Mouse (Mus musculus): ENCODE measurements around the gene Timm29. TPM values are rescaled to one million over a fixed set of nuclear protein-coding genes. Genes with fewer than 3 reads are reported as not detected.

Timm29 gene
- polyA plus RNA-seq, 1 experiment, result 14.7 TPM

- TF ChIP-seq CTCF (IDR thresholded peaks at IDR 0.05; ENCODE audit: extremely low read depth, insufficient read length, insufficient replicate concordance, low read depth, low read length), result no peak
- no peak for TF ChIP-seq POLR2A (IDR thresholded peaks at IDR 0.05; ENCODE audit: low read depth, low read length)
- Histone ChIP-seq H3K4me3 (ENCODE audit: low read depth, low read length) (no peak overlapping the region), H3K4me1 (ENCODE audit: control insufficient read depth, insufficient read depth, insufficient read length, low read length) (0 out of 2 replicates have a peak, but pooled peaks cover 1% of the 10 kb centered on the region), H3K27me3 (ENCODE audit: control insufficient read depth, insufficient read depth, low read length) (no peaks in the 10 kb centered on the region), H3K36me3 (ENCODE audit: control insufficient read depth, insufficient read depth, low read length) (no peaks in the 10 kb centered on the region), H3K27ac (ENCODE audit: insufficient read depth, low read depth, low read length) (no peak overlapping the region)
- WGBS, result 73% methylated on average over 5 of the region's 5 CpGs
Measured at GRCm38 (mm10) chr9:21627145-21627795, 34.7 kb downstream of the Timm29 start.

- Histone ChIP-seq H3K27me3 (ENCODE audit: control insufficient read depth, insufficient read depth, low read length) (no peaks in the 10 kb centered on the region), H3K4me3 (ENCODE audit: low read depth, low read length) (no peak overlapping the region), H3K36me3 (ENCODE audit: control insufficient read depth, insufficient read depth, low read length) (peaks cover 12% of the 10 kb centered on the region; the same call in 1 of the 2 replicates), H3K27ac (ENCODE audit: insufficient read depth, low read depth, low read length) (no peak overlapping the region), H3K4me1 (ENCODE audit: control insufficient read depth, insufficient read depth, insufficient read length, low read length) (0 out of 2 replicates have a peak, but pooled peaks cover 1% of the 10 kb centered on the region)
- no peak for TF ChIP-seq POLR2A (IDR thresholded peaks at IDR 0.05; ENCODE audit: low read depth, low read length)
- peak; percentile 29; the same call in 1 of the 2 replicates for TF ChIP-seq CTCF (IDR thresholded peaks at IDR 0.05; ENCODE audit: extremely low read depth, insufficient read length, insufficient replicate concordance, low read depth, low read length)
- 69% methylated on average over 3 of the region's 3 CpGs for WGBS
Measured at GRCm38 (mm10) chr9:21630673-21631072, 38.2 kb downstream of the Timm29 start.

GRCm38 (mm10) chr9:21633106-21633505 lies 40.6 kb downstream of the Timm29 start:
- no peaks in the 10 kb centered on the region for H3K27me3 ChIP-seq (ENCODE audit: control insufficient read depth, insufficient read depth, low read length)
- WGBS, result 89% methylated on average over 3 of the region's 3 CpGs
- no peak overlapping the region for H3K4me3 ChIP-seq (ENCODE audit: low read depth, low read length)
- no peak for TF ChIP-seq CTCF (IDR thresholded peaks at IDR 0.05; ENCODE audit: extremely low read depth, insufficient read length, insufficient replicate concordance, low read depth, low read length)
- TF ChIP-seq POLR2A (IDR thresholded peaks at IDR 0.05; ENCODE audit: low read depth, low read length), result no peak
- H3K36me3 ChIP-seq (ENCODE audit: control insufficient read depth, insufficient read depth, low read length), result peaks cover 36% of the 10 kb centered on the region
- H3K27ac ChIP-seq (ENCODE audit: insufficient read depth, low read depth, low read length), result no peak overlapping the region
- H3K4me1 ChIP-seq (ENCODE audit: control insufficient read depth, insufficient read depth, insufficient read length, low read length), result no peaks in the 10 kb centered on the region

GRCm38 (mm10) chr9:21635639-21636038 lies 43.1 kb downstream of the Timm29 start:
- 57% methylated on average over 7 of the region's 7 CpGs for WGBS
- Histone ChIP-seq H3K36me3 (ENCODE audit: control insufficient read depth, insufficient read depth, low read length) (peaks cover 53% of the 10 kb centered on the region), H3K27ac (ENCODE audit: insufficient read depth, low read depth, low read length) (no peak overlapping the region), H3K27me3 (ENCODE audit: control insufficient read depth, insufficient read depth, low read length) (no peaks in the 10 kb centered on the region), H3K4me3 (ENCODE audit: low read depth, low read length) (no peak overlapping the region), H3K4me1 (ENCODE audit: control insufficient read depth, insufficient read depth, insufficient read length, low read length) (no peaks in the 10 kb centered on the region)
- TF ChIP-seq CTCF (IDR thresholded peaks at IDR 0.05; ENCODE audit: extremely low read depth, insufficient read length, insufficient replicate concordance, low read depth, low read length) (no peak), POLR2A (IDR thresholded peaks at IDR 0.05; ENCODE audit: low read depth, low read length) (no peak)

- TF ChIP-seq POLR2A (IDR thresholded peaks at IDR 0.05; ENCODE audit: low read depth, low read length) (no peak), CTCF (IDR thresholded peaks at IDR 0.05; ENCODE audit: extremely low read depth, insufficient read length, insufficient replicate concordance, low read depth, low read length) (no peak)
- Histone ChIP-seq H3K4me1 (ENCODE audit: control insufficient read depth, insufficient read depth, insufficient read length, low read length) (no peaks in the 10 kb centered on the region), H3K36me3 (ENCODE audit: control insufficient read depth, insufficient read depth, low read length) (peaks cover 80% of the 10 kb centered on the region), H3K27ac (ENCODE audit: insufficient read depth, low read depth, low read length) (no peak overlapping the region), H3K27me3 (ENCODE audit: control insufficient read depth, insufficient read depth, low read length) (no peaks in the 10 kb centered on the region), H3K4me3 (ENCODE audit: low read depth, low read length) (no peak overlapping the region)
- 95% methylated on average over 11 of the region's 11 CpGs for WGBS
Measured at GRCm38 (mm10) chr9:21639031-21639430, 46.5 kb downstream of the Timm29 start.

Other genes with a start within 250 kb of the Timm29 start
- 18.8 and 30.7 TPM in 2 replicates for gene Ilf3, start 224.9 kb upstream of the Timm29 start, polyA plus RNA-seq (2012; rRNA removed)
- 30.1 and 32.8 TPM in 2 replicates for gene Qtrt1, start 180.9 kb upstream of the Timm29 start, polyA plus RNA-seq (2012; rRNA removed)
- gene Dnm2, start 167.8 kb upstream of the Timm29 start, polyA plus RNA-seq (2012; rRNA removed), result 179 and 517 TPM in 2 replicates
- gene Tmed1, start 82.5 kb upstream of the Timm29 start, polyA plus RNA-seq (2012; rRNA removed), result 7.5 and 10.8 TPM in 2 replicates
- 1.2 and 1.4 TPM in 2 replicates for gene AB124611, start 66.5 kb upstream of the Timm29 start, polyA plus RNA-seq (2012; rRNA removed)
- gene Carm1, start 45.8 kb upstream of the Timm29 start, polyA plus RNA-seq (2012; rRNA removed), result 31.7 and 63.4 TPM in 2 replicates
- gene Yipf2, start 106 bp downstream of the Timm29 start, polyA plus RNA-seq (2012; rRNA removed), result 22.5 and 35.9 TPM in 2 replicates
- gene Smarca4, start 23.4 kb downstream of the Timm29 start, polyA plus RNA-seq (2012; rRNA removed), result 19.0 and 34.1 TPM in 2 replicates
- 37.2 and 58.9 TPM in 2 replicates for gene Ldlr, start 130.8 kb downstream of the Timm29 start, polyA plus RNA-seq (2012; rRNA removed)
- 11.0 and 22.6 TPM in 2 replicates for gene Spc24, start 167.6 kb downstream of the Timm29 start, polyA plus RNA-seq (2012; rRNA removed)
- gene Kank2, start 206.0 kb downstream of the Timm29 start, polyA plus RNA-seq (2012; rRNA removed), result 23.0 and 24.8 TPM in 2 replicates
- gene Angptl8, start 242.8 kb downstream of the Timm29 start, polyA plus RNA-seq (2012; rRNA removed), result 10.2 and 12.3 TPM in 2 replicates

Measured in small intestine, adult 2 months (tissue).